Mouse (Mus musculus) cortical plate, adult 2 months (tissue): ENCODE measurements around the gene Cphx3.
"Not testable (repeated sequence)": the region's sequence is repeated elsewhere in the genome, so short reads cannot be mapped to it uniquely, and the experiment has no call there.

ENCODE experiments used
- CTCF ChIP-seq: fragments of 200-500 bp; IDR thresholded peaks from 2 replicates; pipeline ENCODE4 v1.5.1; 2011; ENCODE audit warnings: mild to moderate bottlenecking, control low read depth, low read length; ENCODE audit not compliant: insufficient read depth; ENCODE audit errors: extremely low read depth
- POLR2A ChIP-seq: fragments of 200-500 bp; IDR thresholded peaks from 2 replicates; pipeline ENCODE4 v1.6.1; 2011; ENCODE audit warnings: mild to moderate bottlenecking, low read length, control low read depth; ENCODE audit not compliant: insufficient read depth; ENCODE audit errors: extremely low read depth

GRCm38 (mm10) chr14:26237183-26237582 is 155.1 kb downstream of the Cphx3 start:
- not testable (repeated sequence) for TF ChIP-seq POLR2A, CTCF
